Mouse (Mus musculus): ENCODE results near the gene Tns1.

DNA sequence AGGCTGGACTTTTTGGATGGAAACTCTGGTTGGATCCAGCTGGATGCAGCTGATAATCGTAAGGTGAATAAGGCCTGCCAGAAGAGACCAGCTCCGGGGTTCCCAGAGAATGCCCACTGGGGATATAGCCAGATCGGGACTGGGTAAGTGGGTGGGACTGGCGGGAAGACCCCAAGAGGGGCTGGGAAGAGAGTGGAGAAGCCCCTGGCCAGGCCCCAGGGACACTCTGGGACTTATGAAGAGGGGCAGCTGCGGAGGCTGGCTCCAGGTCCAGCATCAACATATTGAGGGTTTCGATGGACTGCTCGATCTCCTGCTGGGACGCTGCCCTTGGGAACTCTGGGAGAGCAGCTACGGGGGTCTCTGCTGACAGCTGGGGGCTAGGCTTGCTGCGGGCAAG is 171.7 kb downstream of the Tns1 start:
- TF ChIP-seq CTCF (IDR thresholded peaks at IDR 0.05; ENCODE audit: borderline replicate concordance, extremely low read depth, insufficient read depth, insufficient read length), result no peak
- no peak for TF ChIP-seq POLR2A (IDR thresholded peaks at IDR 0.05; ENCODE audit: borderline replicate concordance, extremely low read depth, insufficient read depth, insufficient read length, poor library complexity, severe bottlenecking)
